Comparison of ENCODE assay signal across 19 mouse cellular contexts in the genomic region with DNA sequence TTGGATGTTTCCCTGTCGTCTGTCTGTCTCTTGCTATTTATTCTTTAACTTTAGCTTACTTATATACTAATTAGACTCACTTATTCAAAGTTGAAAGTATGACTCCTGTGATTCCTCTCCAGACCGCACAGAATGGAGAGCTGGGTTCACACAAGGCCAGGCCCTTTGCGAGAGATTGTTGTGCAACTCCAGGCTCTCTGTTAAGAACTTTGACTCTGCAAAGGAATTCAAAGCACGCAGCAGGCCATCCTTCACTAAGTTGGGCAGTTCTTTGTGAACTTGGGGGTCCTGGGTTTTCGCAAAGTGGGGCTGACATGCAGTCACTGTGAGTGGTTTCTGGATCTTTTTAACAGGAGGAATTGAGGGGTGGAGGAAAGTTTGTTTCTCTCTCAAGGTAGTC.
DNase-seq lines count a peak whose midpoint lies in the region; ATAC-seq and TF ChIP-seq lines count a peak whose summit lies in the region.
"Had no signal": no experiment of that assay in that cellular context is flagged by ENCODE, and none has a peak within 500 bp of the region (broad histone marks: within the 10 kb centered on the region; RNA-seq: fewer than 3 reads in every experiment).

No protein-coding gene starts in this region.

- no peaks in the 10 kb centered on the region for H3K9me3 ChIP-seq in kidney, embryonic 16.5 days (ENCODE audit: low read length)
- H3K9me3 ChIP-seq in lung, embryonic 16.5 days (ENCODE audit: control insufficient read depth, low read length) = no peaks in the 10 kb centered on the region
- H3K9me3 ChIP-seq: embryonic facial prominence, embryonic 10.5 days; midbrain, embryonic 15.5 days; neural tube, embryonic 12.5 days had no signal

- H3K9ac ChIP-seq in kidney, embryonic 16.5 days (replicated peaks; ENCODE audit: low read length) = no peak overlapping the region
- no peak overlapping the region for H3K9ac ChIP-seq in lung, embryonic 16.5 days (ENCODE audit: low read length)
- H3K9ac ChIP-seq: midbrain, embryonic 15.5 days; neural tube, embryonic 12.5 days had no signal

- no peaks in the 10 kb centered on the region for H3K27me3 ChIP-seq in Patski
- no peaks in the 10 kb centered on the region for H3K27me3 ChIP-seq in kidney, embryonic 16.5 days (ENCODE audit: insufficient read depth, low read length)
- H3K27me3 ChIP-seq in lung, embryonic 16.5 days (ENCODE audit: control insufficient read depth, insufficient read depth, low read depth, low read length) = no peaks in the 10 kb centered on the region
- H3K27me3 ChIP-seq: midbrain, embryonic 15.5 days; neural tube, embryonic 12.5 days had no signal

- WGBS in kidney, embryonic 16.5 days = 72% methylated on average over 5 of the region's 5 CpGs
- 23% methylated on average over 5 of the region's 5 CpGs for WGBS in lung, embryonic 16.5 days

- no peaks in the 10 kb centered on the region for H3K36me3 ChIP-seq in kidney, embryonic 16.5 days (ENCODE audit: insufficient read depth, low read length)
- no peaks in the 10 kb centered on the region for H3K36me3 ChIP-seq in lung, embryonic 16.5 days (ENCODE audit: control insufficient read depth, insufficient read depth, low read length)
- H3K36me3 ChIP-seq: embryonic facial prominence, embryonic 10.5 days; midbrain, embryonic 15.5 days; neural tube, embryonic 12.5 days had no signal

- H3K4me3 ChIP-seq in kidney, embryonic 16.5 days (ENCODE audit: low read length) = no peak overlapping the region
- no peak overlapping the region for H3K4me3 ChIP-seq in lung, embryonic 16.5 days (ENCODE audit: low read length)
- H3K4me3 ChIP-seq: embryonic facial prominence, embryonic 10.5 days; left cerebral cortex, adult 2 months; midbrain, embryonic 15.5 days; neural tube, embryonic 12.5 days had no signal

- DNase-seq in adrenal gland, adult 8-10 months = peak; percentile 10
- no peak for DNase-seq in adrenal gland, postnatal 25 days
- peak; percentile 28 for DNase-seq in Patski (ENCODE audit: low read depth, low spot score)
- DNase-seq in urinary bladder, postnatal 25 days (ENCODE audit: low spot score) = no peak
- DNase-seq in ovary, adult 18-20 months (ENCODE audit: low spot score) = no peak
- DNase-seq in frontal cortex, postnatal 25 days (ENCODE audit: low spot score in 2 of 2) = no peak
- DNase-seq: cerebellum, postnatal 25 days; gastrocnemius, postnatal 25 days; heart, postnatal 10 days; spleen, adult 18-20 months; thymus, postnatal 36 days had no signal

- H3K27ac ChIP-seq in kidney, embryonic 16.5 days (ENCODE audit: low read length) = no peak overlapping the region
- peak overlapping the region; percentile 15; the same call in 1 of the 2 replicates for H3K27ac ChIP-seq in lung, embryonic 16.5 days (ENCODE audit: low read length)
- H3K27ac ChIP-seq: embryonic facial prominence, embryonic 10.5 days; left cerebral cortex, adult 2 months; macrophage; midbrain, embryonic 15.5 days; neural tube, embryonic 12.5 days had no signal

- CTCF ChIA-PET in Patski (lab: Charles Lee) = interaction anchor here (1.5 kb wide), 2 partner anchors 10 to 63 kb away, joined by 4 read pairs; no protein-coding TSS in a partner anchor

- peak; percentile 85 for ATAC-seq in Patski
- peak; percentile 61; the same call in 1 of the 2 replicates for ATAC-seq in kidney, embryonic 16.5 days (ENCODE audit: low FRiP score, low TSS enrichment)
- peak; percentile 78 for ATAC-seq in lung, embryonic 16.5 days (ENCODE audit: low read depth)
- ATAC-seq: hindbrain, embryonic 16.5 days; midbrain, embryonic 15.5 days had no signal

- H3K4me2 ChIP-seq in kidney, embryonic 16.5 days (replicated peaks; ENCODE audit: low read depth, low read length) = no peak overlapping the region
- H3K4me2 ChIP-seq in lung, embryonic 16.5 days (ENCODE audit: low read depth, low read length) = no peak overlapping the region
- H3K4me2 ChIP-seq: midbrain, embryonic 15.5 days; neural tube, embryonic 12.5 days had no signal

- in situ Hi-C loops in Patski (cut with MboI; ENCODE audit: low pct_unique_long_range_greater_than_20kb) = no loop called here

- POLR2A ChIA-PET in Patski (lab: Charles Lee) = interaction anchor here (0.7 kb wide), 1 partner anchor 64 kb away, joined by 3 read pairs; no protein-coding TSS in a partner anchor

- no peaks in the 10 kb centered on the region for H3K4me1 ChIP-seq in kidney, embryonic 16.5 days (ENCODE audit: insufficient read depth, low read length)
- peaks cover 5% of the 10 kb centered on the region for H3K4me1 ChIP-seq in lung, embryonic 16.5 days (replicated peaks; ENCODE audit: control insufficient read depth, insufficient read depth, low read length)

- TF ChIP-seq CTCF in Patski (IDR thresholded peaks at IDR 0.05) = no peak

Comparison
In these comparisons a context has a peak if more than half of its experiments do, and no peak if none do; other contexts are left out.
1. DNase-seq: peak in adrenal gland, adult 8-10 months (single experiment) and Patski (single experiment); none in adrenal gland, postnatal 25 days (single experiment), urinary bladder, postnatal 25 days (single experiment), ovary, adult 18-20 months (single experiment) and frontal cortex, postnatal 25 days (0 of 2).
2. Peak in every context shown above with its lines, with median percentiles within 50 percentile points of each other: ATAC-seq.